Mouse (Mus musculus) gastrocnemius, adult 2 months (tissue): Measurements from ENCODE around the gene Fcgr3. TPM values are rescaled to one million over a fixed set of nuclear protein-coding genes. Genes with fewer than 3 reads are reported as not detected.

Experiments
- DNase-seq: peaks from one replicate; pipeline ENCODE4 v3.0.0; 2022
- H3K27ac ChIP-seq: fragments of 200-600 bp; 2 replicates; pipeline ENCODE4 v1.8.1; 2022; ENCODE audit warnings: mild to moderate bottlenecking
- H3K4me3 ChIP-seq: fragments of 200-600 bp; 2 replicates; pipeline ENCODE4 v1.8.1; 2022; ENCODE audit warnings: mild to moderate bottlenecking, moderate library complexity
- CTCF ChIP-seq: fragments of 200-600 bp; IDR thresholded peaks from 2 replicates; pipeline ENCODE4 v1.8.1; 2022; ENCODE audit warnings: antibody characterized with exemption, mild to moderate bottlenecking, moderate library complexity
- intact Hi-C: fragments of 180-260 bp; cut with DNase I; formaldehyde crosslinking; loops from one replicate; pipeline ENCODE4 v1.15.1; 2025
- total RNA-seq, 2 experiments: library from RNA; stranded (reverse); gene quantifications; 2 replicates each; pipeline ENCODE4 v1.2.3; 2021

Gene Fcgr3
- total RNA-seq, 2 experiments from 2014 or later = 1.8 to 4.3 TPM

DNA sequence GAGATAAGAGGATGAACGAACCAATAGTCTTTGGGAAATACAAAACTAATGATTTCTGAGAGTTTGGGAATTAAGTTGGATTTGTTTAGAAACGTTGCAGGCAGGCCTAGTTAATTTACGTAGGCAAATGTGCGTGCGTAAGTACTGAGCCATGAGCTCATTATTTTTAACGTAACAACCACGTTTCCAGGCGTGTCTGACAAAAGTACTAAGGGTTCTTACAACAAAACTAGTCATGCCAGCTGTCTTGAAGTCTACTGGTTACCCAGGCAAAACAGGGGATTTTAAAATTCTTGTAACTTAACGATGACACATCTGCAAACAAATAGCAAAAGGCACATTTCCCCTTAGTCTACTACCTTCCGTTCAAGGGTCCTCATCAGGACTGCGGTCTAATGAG is 30.5 kb downstream of the Fcgr3 start:
- no peak overlapping the region for H3K27ac ChIP-seq
- no peak for TF ChIP-seq CTCF
- H3K4me3 ChIP-seq = peak overlapping the region; percentile 87
- intact Hi-C loops = no loop called here
- DNase-seq = no peak

- peak overlapping the region; percentile 87 for H3K4me3 ChIP-seq
- TF ChIP-seq CTCF = 0 out of 2 replicates have a peak, but pooled peaks have one; percentile 4
- H3K27ac ChIP-seq = no peak overlapping the region; the same call in 1 of the 2 replicates
- intact Hi-C loops = no loop called here
- peak; percentile 84 for DNase-seq
These were observed 31.0 kb downstream of the Fcgr3 start for GRCm38 (mm10) chr1:171033756-171034155.

DNA sequence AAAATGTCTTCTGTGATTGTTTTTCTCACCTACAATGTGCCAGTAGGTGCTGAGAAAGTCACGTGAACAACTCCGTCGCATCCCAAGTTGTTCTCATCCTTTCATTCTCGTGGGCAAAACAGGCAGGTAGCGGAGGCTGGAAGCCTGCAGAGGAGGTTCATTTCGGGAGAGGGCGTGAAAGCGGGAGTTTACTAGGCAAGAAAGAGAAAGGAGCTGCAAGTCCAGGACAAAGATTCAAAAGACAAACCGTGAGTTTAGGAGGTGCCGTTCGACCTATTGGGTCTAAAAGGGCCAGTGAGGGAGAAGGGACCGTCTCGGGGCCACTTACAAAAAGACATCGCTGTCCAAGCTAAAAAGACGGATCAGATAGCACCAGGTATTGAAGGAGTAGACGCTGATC is 31.5 kb downstream of the Fcgr3 start:
- no peak overlapping the region; the same call in 1 of the 2 replicates for H3K27ac ChIP-seq
- H3K4me3 ChIP-seq = peak overlapping the region; percentile 87
- no peak for DNase-seq
- intact Hi-C loops = no loop called here
- TF ChIP-seq CTCF = no peak

- peak overlapping the region; percentile 87 for H3K4me3 ChIP-seq
- intact Hi-C loops = no loop called here
These were observed 32.0 kb downstream of the Fcgr3 start for GRCm38 (mm10) chr1:171032691-171033090.

DNA sequence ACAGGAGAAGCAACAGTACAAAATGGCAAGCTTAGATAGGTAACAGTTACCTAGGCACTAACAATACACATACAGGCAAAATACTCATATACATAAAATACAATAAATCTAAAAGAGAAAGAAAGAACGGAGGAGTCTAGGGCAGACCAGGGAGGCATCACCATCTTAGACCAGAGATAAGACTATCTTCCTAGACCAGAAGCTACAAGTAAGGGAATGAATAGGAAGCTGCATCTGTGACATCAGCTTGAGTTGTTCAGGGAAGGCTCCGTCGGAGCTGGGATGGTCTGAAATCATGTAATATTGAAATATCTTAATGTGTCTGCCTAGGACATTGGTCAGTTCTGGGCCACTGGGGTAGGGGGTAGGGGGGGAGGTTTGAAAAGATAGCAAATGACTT is 33.0 kb downstream of the Fcgr3 start:
- intact Hi-C loops = no loop called here
- H3K4me3 ChIP-seq = no peak overlapping the region
- no peak overlapping the region for H3K27ac ChIP-seq
- DNase-seq = no peak
- no peak for TF ChIP-seq CTCF

More at GRCm38 (mm10) chr1:171032691-171033090, 32.0 kb downstream of the Fcgr3 start:
- DNase-seq = no peak
- no peak overlapping the region for H3K27ac ChIP-seq
- TF ChIP-seq CTCF = no peak

DNA sequence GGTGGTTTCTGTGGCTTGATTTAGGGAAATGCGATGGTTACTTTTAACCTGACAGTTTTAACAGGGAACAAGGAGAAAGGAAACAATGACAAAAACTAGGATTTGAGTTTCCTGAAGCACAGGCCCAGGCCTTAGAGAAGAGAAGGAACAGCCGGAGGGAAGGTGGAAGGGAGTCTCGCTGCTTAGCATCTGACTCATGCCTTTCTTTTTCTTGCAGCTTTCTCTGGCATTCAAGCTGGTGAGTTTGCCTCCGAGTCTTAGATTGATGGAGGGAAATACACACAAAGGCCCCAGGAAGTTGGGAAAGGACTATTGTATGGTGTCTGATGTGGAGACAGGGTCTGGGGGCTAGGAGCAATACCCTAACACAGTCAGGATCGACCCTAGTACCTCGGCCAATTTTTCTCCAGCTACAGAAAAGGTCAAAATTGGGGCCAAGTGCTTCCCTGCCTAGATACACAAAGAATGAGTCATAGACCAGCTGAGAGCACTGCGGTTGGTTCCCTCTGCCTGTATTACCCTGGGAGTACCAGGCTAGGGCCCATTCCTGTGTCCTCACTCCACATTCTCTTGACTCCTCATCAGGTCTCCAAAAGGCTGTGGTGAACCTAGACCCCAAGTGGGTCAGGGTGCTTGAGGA is 45.3 kb downstream of the Fcgr3 start:
- TF ChIP-seq CTCF = no peak
- H3K4me3 ChIP-seq = no peak overlapping the region
- intact Hi-C loops = no loop called here
- DNase-seq = no peak
- H3K27ac ChIP-seq = no peak overlapping the region

DNA sequence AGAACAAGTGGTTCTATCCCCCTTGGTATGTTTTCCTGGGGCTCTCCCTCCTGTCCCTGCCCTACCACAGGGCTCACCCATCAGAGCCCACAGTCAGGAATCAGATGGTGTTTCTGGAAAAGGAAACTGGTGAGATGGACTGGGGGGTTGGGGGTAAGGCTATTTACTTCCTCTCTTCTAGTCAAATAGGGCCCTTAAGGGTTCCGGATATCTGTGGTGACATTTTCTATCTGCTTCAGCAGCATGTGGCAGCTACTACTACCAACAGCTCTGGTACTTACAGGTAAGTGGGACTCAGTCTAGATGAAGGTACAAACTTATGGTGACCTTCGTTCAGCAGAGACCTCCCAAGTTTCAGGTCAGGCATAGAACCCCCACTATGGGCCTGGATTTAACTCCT is 46.0 kb downstream of the Fcgr3 start, which contains the start of gene Fcgr4:
Gene Fcgr4 (plus strand): TSS at position 184 of the 400 bp plus-strand sequence.
- DNase-seq = no peak
- TF ChIP-seq CTCF = no peak
- Histone ChIP-seq H3K27ac (no peak within 1 kb of the TSS), H3K4me3 (no peak within 1 kb of the TSS)
- intact Hi-C loops = no loop called here

GRCm38 (mm10) chr1:171017468-171018158 is 47.1 kb downstream of the Fcgr3 start:
- no peak for TF ChIP-seq CTCF
- Histone ChIP-seq H3K4me3 (no peak overlapping the region), H3K27ac (no peak overlapping the region)
- no peak for DNase-seq
- intact Hi-C loops = no loop called here

DNA sequence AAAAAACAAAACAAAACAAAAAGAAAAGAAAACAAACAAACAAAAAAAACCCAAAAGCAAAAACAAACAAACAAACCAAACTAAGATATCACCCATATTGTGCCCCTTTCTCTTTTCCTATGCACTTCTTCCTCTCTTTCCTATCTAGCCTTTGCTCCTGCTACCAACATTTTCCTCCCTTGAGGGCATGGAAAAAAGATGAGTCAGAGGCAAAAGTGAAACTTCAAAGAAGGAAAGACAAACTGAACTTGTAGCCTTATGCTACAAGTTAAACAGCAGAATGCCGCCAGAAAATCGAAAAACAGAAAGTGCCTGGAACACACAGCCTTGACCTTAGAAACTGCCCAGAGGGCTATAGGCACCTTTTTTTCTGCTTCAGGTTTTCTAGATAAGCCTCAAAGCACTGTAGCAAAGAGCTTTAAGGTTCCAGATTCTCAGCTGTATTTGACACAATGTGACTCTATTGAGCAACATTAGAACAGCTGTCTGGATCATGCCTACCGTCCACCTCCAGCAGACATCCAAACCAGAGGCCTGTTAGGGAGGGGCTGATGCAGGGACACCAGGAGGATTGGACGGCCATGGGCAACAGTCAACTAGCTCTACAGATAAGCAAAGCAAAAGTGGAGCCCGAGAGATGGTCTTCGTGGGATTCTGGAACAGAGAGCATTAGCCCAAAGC is 47.9 kb downstream of the Fcgr3 start:
- DNase-seq = no peak

GRCm38 (mm10) chr1:171011733-171012132 is 53.0 kb downstream of the Fcgr3 start:
- no peak for DNase-seq
- H3K4me3 ChIP-seq = no peak overlapping the region
- H3K27ac ChIP-seq = no peak overlapping the region
- TF ChIP-seq CTCF = no peak
- intact Hi-C loops = no loop called here

More for the DNA sequence above, 47.9 kb downstream of the Fcgr3 start:
- intact Hi-C loops = no loop called here
- Histone ChIP-seq H3K4me3 (no peak overlapping the region), H3K27ac (no peak overlapping the region)
- TF ChIP-seq CTCF = no peak

- H3K4me3 ChIP-seq = no peak overlapping the region
- peak; percentile 23; the same call in 1 of the 2 replicates for TF ChIP-seq CTCF
- intact Hi-C loops = no loop called here
- no peak overlapping the region for H3K27ac ChIP-seq
- no peak for DNase-seq
These were observed 57.8 kb downstream of the Fcgr3 start for GRCm38 (mm10) chr1:171006905-171007304.

GRCm38 (mm10) chr1:171006335-171006734 is 58.4 kb downstream of the Fcgr3 start:
- Histone ChIP-seq H3K4me3 (no peak overlapping the region), H3K27ac (no peak overlapping the region)
- DNase-seq = no peak
- TF ChIP-seq CTCF = no peak
- intact Hi-C loops = no loop called here

GRCm38 (mm10) chr1:171005586-171005985 is 59.1 kb downstream of the Fcgr3 start:
- H3K4me3 ChIP-seq = no peak overlapping the region
- intact Hi-C loops = no loop called here

More at GRCm38 (mm10) chr1:171005586-171005985, 59.1 kb downstream of the Fcgr3 start:
- no peak for TF ChIP-seq CTCF
- H3K27ac ChIP-seq = no peak overlapping the region
- DNase-seq = no peak
